Mouse (Mus musculus): ENCODE results near the gene Gpr34.

- no peak for TF ChIP-seq POLR2A (IDR thresholded peaks at IDR 0.05; ENCODE audit: borderline replicate concordance, extremely low read depth, insufficient read depth, insufficient read length, poor library complexity, severe bottlenecking)
- no peak for TF ChIP-seq CTCF (IDR thresholded peaks at IDR 0.05; ENCODE audit: borderline replicate concordance, extremely low read depth, insufficient read depth, insufficient read length)
These were observed 32.5 kb upstream of the Gpr34 start for GRCm38 (mm10) chrX:13599373-13599772.

Measured in brain, embryonic 14.5 days (tissue).